Mouse (Mus musculus) bone marrow macrophage, adult 2 months (primary cell): ENCODE measurements at regions not wholly inside any gene's neighbourhood (a gene's known extent, or its start where the extent isn't known, plus 50 kb on each side); places are given as distances from the start of the nearest gene placed in this dataset.
"Not testable (repeated sequence)": the region's sequence is repeated elsewhere in the genome, so short reads cannot be mapped to it uniquely, and the experiment has no call there.

Experiments
- CTCF ChIP-seq: IDR thresholded peaks from 2 replicates; pipeline ENCODE4 v1.5.1; 2012; ENCODE audit warnings: low read depth, mild to moderate bottlenecking, low read length, moderate library complexity
- POLR2A ChIP-seq: IDR thresholded peaks from 2 replicates; pipeline ENCODE4 v1.6.1; 2012; ENCODE audit warnings: mild to moderate bottlenecking, low read depth, low read length, borderline replicate concordance

DNA sequence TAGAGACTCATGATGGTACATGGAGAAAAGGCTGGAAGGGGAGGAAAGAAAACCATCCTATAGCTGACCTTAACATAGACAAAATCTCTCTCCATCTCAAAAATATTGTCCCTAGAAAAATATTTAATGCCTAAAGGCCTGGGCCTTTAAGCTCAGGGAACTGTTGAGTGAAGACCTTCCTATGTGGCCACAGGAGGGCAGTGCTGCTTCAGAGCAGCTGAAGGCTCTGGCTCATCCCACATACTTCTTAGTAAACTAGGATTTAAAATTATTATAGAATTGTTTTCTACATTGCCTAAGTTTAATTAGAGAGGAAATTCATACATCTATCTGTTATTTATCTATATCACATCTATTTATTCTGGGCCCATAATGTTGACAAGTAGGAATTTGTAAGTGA, 706.5 kb downstream of the Dad1 start:
- TF ChIP-seq POLR2A, CTCF: not testable (repeated sequence)
